Mouse (Mus musculus) telencephalon, adult 2 months (tissue): Measurements from ENCODE around the gene Eif2ak3.
A peak's percentile ranks its signal among the peaks of the same experiment; 100 is the strongest.
"Not testable (repeated sequence)": the region's sequence is repeated elsewhere in the genome, so short reads cannot be mapped to it uniquely, and the experiment has no call there.

Source experiments
- DNase-seq: peaks from one replicate; pipeline ENCODE4 v3.0.0-alpha.2; 2011; ENCODE audit warnings: low read depth, low spot score

Eif2ak3 gene

DNA sequence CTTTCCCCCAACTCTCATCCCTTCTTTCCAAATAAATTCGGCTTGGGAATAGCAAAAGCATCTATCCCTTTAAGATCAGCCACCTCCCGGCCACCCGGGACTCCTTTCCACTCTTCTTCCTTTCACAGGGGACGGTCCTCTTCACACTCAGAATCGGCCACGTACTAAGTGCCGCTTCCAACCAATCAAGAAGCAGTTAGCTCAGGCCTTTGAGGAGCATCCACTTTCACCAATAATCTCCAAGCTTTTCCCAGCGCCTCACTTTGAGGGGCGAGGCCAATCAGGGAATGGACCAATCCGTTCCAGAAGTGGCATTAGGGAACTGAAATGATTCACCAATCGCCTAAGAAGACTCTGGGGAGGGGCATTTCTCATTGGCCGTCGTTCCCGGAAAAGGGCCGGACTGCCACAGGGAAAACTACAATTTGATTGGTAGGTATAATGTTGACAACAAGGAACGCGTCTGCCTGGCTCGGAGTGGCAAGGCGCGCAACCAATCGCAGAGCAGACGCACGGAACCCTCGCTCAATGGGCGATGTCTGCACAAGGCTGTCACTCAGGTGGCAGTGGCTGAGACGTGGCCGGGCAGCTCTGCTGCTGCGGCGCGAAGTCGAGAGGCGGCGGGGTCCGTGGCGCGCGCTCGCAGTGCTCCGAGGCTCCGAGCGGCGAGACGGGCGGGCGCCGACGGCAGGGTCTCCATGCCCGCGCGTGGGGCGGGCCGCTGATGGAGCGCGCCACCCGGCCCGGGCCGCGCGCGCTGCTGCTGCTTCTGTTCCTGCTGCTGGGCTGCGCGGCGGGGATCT, at the start of gene Eif2ak3:
Gene Eif2ak3 (plus strand): TSS at position 514 of the 803 bp plus-strand sequence.
- DNase-seq = peak; percentile 100

DNA sequence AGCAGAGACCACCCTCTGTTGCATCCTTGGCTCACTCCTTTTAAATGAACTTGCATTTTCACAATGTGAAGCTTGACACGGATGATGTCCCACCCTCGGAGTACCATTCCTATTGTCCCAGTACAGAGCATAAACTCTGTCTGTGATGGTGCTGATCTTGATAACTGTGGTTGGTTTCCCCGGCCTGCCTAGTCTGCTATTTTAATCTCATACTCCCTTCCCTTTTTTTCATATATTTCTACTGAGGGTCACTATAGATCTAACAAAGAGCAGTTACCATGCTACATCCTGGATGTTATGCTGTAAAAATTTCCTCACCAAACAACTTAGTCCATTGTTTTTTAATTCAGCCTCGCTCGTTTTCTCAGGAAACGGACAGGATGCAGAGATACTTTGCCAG, 47.4 kb upstream of the Eif2ak3 start:
- no peak for DNase-seq

DNA sequence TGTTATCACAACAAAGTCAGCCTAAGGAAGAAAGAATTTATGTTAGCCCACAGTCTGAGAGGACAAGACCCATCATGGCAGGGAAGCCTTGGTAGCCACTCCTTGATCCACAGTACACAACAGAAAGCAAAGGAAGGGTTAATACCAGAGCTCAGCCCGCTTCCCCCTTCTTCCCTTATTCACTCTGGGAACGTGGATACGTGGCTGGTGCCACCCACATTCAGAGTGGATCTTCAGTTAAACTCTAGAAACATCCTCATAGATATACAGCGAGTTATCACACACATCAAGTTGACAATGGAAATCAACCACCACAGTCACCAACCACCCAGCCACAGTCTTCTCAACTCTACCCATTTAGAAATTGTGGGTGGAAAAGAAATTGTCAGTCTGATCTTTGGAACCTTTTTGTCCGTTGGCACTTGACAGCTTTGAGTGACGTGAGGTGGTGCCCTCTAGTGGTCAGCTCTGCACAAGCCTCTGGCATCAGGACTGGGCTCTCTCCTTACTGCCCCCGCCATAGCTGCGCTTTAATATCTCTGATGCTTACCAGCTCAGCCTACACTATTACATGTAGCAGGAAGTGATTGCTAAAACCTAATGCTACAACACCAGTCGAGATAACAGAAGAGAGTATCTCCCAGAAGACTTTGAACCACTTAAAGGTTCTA, 46.6 kb upstream of the Eif2ak3 start:
- no peak for DNase-seq

DNA sequence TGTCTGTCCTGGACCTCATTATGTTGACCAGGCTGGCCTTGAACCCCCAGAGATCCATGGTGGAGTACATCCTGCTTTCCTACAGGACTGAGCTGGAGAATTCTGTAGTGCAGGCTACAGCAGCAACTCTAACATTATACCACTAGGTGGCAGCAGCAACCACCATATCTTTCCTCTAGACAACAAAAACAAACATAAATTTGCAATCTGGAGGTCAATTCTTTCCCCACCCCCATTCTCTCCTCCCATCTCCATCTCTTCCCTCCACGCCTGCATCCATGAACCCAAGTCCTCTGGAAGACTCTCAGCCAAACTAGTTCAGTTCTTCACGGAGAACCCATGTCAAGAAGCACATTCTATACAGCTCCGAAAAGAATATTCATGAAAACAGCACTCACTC, 39.7 kb upstream of the Eif2ak3 start:
- DNase-seq = no peak

DNA sequence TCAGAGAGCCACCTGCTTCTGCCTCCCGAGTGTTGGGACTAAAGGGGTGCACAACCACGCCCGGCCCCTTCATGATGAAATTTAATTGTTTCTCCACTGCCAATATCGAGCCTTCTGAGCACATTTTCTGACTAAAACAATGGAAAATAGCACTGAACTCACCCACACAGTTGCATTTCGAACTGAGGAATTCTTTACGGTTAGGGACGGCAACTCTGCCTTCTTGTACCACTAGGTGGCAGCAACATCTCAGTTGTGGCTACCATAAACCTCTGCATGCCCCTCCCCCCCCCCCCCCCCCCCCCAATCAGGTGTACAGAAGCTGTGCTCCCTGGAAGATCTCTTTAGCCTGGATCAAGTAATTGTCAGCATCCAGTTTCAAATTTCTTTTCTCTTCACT, 39.0 kb upstream of the Eif2ak3 start:
- DNase-seq = no peak

GRCm38 (mm10) chr6:70805820-70806513, 38.3 kb upstream of the Eif2ak3 start:
- no peak for DNase-seq

- no peak for DNase-seq
Observed at GRCm38 (mm10) chr6:70806514-70806912, 37.8 kb upstream of the Eif2ak3 start.

DNA sequence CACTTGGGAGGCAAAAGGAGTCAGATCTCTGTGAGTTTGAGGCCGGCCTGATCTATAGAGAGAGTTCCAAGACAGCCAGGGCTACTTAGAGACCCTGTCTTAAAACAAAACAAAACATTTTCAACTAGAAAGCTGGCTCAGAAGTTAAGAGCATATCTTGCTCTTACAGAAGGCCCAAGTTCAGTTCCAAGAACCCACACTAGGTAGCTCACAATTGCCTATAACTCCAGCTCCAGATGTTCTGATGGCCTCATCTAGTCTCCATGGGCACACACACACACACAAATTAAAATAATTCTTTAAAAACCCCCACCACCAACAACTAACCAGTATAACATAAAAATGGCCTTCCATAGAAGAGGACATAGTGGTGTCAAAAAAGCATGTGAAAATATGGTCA, 33.8 kb upstream of the Eif2ak3 start:
- DNase-seq = no peak

GRCm38 (mm10) chr6:70811557-70812525, 32.5 kb upstream of the Eif2ak3 start:
- no peak for DNase-seq

GRCm38 (mm10) chr6:70812526-70812895, 31.8 kb upstream of the Eif2ak3 start:
- DNase-seq = no peak

DNA sequence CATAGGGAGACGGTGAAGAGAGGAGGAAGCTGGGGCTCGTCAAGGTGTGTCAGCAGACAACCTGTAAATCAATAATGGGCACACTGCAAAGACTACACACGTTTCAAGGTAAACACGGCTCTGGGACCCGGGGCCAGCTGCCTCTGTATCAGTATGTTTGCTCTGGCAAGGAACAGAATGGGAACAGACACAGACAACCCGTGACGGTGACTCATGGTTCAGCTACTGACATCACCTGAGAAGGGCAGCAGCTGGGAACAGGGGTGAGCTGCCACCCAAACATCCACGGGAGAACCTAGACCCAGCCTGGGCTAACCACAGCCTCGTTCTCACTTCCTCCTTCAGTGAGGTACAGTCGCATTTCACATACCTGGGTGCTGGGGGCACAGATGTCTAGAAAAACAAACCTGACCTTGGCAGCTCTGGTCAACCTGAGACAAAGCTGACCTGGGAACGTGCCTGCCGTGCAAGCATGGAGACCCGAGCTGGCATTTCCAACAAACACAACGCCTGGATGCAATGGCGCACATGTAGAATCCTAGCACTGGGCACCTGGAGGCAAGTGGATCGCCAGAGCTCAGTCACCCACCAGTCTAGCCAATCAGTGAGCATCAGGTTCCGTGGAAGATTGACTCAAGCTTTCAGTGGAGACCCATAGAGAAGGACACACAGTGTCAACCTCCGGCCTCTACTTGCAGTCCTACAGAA, 30.2 kb upstream of the Eif2ak3 start:
- DNase-seq = no peak

- DNase-seq = no peak
Observed at GRCm38 (mm10) chr6:70814629-70814950, 29.7 kb upstream of the Eif2ak3 start.

- DNase-seq = no peak
Observed at GRCm38 (mm10) chr6:70815471-70815870, 28.8 kb upstream of the Eif2ak3 start.

- no peak for DNase-seq
Observed at GRCm38 (mm10) chr6:70821566-70821965, 22.7 kb upstream of the Eif2ak3 start.

- no peak for DNase-seq
Observed at GRCm38 (mm10) chr6:70822386-70822910, 21.9 kb upstream of the Eif2ak3 start.

DNA sequence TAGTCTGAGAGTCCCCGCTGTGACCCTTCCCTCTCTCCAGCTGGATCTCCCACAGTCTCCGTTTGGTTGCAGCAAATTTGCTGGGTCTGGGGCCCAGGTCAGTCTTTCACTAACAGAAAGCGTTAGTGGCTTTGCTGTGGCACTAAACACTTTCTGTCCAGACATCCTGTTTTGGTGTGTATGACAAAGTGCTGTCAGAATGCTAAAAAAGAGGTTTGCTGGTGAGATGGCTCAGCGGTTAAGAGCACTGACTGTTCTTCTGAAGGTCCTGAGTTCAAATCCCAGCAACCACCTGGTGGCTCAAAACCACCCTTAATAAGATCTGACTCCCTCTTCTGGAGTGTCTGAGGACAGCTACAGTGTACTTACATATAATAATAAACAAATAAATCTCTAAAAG, 21.0 kb upstream of the Eif2ak3 start:
- not testable (repeated sequence) for DNase-seq

GRCm38 (mm10) chr6:70824085-70824986, 20.0 kb upstream of the Eif2ak3 start:
- DNase-seq = peak; percentile 83

- DNase-seq = no peak
Observed at GRCm38 (mm10) chr6:70824987-70825337, 19.4 kb upstream of the Eif2ak3 start.

GRCm38 (mm10) chr6:70829451-70829850, 14.9 kb upstream of the Eif2ak3 start:
- DNase-seq = no peak

GRCm38 (mm10) chr6:70830552-70830951, 13.8 kb upstream of the Eif2ak3 start:
- no peak for DNase-seq
